Mouse (Mus musculus) testis, postnatal 14 days (tissue): ENCODE data around the gene Brinp1.

Experiments
- DNase-seq: peaks from one replicate; pipeline ENCODE4 v3.0.0; 2021; ENCODE audit warnings: low spot score

The Brinp1 gene

DNA sequence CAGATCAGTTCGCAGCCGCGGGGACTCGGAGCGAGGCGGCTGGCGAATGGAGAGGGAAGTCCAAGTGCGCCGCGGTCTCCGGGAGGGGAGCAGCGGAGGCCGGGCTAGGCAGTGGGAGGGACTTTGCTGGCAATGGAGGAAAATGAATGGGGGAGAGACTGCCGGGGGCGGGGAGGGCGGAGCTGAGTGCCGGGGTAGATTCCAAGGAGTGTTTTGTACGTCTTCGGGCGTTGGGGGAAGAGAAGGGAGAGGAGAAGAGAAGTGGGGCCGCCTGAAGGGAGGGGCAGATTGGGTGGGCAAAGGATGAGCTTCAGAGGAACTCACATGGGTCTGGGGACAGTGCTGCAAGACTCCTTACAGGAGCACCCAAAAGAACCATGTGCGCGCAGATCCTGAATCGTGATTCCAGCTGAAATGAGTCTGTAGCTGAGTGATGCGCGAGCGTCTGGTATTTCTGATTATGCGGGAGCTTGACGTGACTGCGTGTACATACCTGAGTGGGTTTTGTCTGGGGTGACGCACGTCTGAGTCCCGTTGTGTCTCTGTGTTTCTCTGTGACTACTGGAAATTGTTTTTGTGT is at the start of gene Brinp1:
Gene Brinp1, minus strand, starts transcription at position 76 of the 580 bp plus-strand sequence.
- peak; percentile 11 for DNase-seq

DNA sequence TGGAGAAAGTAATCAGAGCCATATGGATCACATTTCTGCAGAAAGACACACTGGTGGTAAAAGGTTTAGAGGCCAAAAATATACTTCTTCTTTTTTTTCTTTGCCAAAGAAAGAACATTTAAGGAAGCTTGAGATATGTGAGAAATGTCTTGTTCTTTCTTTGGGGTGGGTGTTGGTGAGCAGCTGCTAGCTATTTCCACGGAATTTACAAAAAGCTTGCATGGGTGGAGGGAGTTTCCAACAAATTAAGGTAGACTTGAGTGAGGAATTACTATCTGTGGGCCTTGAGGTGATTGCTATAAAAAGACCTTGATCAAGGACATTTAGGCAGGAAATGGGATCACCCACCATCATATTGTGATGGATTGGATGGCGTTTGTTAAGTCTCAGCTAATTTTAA is 3.1 kb upstream of the Brinp1 start:
- DNase-seq: no peak

DNA sequence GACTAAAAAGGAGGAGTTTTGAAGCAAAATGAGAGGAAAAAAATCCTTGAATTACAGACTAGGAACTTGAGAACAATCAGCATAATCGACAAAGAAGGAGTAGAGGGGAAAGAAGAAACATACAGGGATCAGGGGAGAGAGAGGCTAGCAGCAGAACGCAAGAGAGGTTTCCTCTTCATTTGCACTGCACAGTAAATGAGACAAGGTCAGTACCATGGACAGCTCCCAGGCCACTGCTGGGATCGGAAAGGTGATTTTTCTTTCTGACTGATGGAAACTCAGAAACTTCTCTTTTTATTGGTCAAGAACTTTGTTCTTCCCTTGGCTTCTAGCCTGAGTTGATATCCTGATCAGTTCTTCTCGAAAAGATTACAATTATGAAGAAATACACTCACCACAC is 1.4 kb upstream of the Brinp1 start:
- peak; percentile 52 for DNase-seq

DNA sequence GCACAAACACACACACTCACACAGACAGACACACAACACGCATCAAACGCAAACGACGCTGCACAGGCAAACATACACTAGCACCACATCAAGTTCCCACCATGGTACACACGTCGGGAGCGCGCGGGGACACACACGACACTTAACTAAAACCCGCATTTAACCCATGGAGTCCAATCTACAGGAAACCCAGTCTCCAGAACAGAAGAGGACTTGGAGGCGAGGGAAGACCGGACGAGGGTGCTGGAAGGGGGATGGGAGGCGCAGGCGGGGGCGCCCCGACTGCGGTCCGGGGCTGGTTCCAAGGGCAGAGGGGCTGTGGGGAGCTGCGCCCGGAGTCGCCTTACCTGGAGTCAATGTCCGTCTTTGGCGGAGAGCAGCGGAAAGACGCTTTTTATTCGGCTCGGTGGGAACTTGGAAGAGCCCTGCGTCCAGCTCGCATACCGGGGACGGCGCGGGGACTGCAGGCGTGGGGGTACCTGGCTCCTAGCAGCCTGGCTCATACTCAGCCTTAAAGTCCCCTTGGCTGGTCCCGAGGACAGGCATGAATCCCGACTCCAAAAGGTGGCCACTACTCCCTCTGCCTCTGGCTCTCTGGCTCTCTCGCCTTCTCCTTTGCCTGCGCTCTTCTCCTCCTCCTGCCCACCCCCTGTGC is 403 bp downstream of the Brinp1 start:
- no peak for DNase-seq

DNA sequence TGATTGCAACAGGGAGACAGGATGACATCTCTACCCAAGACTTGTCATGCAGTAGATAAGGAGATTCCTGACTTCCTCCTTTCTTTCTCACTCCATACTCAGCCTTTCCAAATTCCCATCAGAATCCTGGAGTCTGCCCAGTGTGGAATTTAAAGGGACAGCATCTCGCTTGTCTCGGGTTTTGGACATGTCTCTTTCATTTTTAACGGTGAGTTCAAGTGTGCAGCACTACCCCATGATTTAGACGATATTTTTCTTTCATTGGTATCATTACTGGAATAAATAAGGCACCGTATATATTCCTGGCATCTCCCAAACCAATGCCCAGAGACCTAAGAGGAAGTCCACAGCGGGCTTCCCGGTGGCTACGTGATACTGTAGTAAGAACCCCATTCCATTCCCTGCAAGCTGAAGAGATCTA is 1.1 kb downstream of the Brinp1 start:
- DNase-seq: no peak

DNA sequence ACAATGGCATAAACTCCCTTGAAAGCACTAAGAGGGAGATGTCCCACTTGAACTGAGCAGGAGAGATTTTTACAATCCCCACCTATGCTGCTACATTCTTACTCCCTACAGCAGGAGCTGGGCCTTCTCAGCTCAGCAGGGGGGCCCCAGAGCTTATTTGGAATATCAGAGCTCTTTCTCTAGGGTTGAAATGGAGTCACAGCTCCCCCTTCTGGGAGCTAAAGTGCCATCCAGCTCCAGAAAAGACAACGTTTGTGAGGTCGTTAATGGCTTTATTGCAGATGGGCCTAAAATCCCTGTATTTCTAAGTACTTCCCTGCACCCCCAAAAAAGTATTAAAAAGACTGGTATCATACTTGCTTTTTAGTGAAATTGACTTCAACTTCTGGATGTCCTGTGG is 3.6 kb downstream of the Brinp1 start:
- no peak for DNase-seq

DNA sequence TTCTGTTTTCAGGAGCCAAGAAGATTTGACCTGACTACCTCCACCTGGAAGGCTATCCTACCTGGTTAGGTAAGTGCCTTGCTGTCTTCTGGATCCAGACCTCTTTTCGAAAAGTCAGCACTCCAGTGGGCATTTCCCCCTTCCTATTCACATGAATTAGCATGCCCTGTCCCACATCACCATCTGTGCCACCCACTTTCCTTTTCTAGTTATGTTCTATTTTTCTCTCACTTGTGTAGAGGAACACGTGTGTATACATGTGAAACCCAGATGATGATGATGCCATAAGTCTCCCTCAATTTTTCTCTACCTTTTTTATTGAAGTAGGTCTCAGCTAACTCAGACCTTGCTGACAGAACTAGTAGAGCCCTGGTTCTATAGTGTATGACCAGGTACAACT is 11.3 kb downstream of the Brinp1 start:
- DNase-seq: no peak

DNA sequence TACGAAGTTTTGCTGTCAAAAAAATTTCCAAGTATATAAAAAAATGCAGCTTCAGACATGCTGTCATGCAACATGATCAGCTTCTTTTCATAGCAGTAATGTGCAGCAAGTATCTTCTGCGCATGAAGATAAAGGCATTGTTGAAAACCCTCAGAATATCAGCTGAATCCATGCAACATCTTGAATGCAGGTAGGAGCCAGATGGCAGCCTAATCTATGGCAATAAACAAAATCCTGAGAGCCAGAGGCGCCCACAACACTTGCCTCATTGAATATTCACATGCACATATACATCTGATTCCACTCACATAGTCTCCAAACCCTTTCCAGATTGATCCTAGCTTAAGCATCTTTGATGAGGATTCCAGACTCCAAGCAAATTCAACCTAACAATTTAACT is 24.2 kb downstream of the Brinp1 start:
- DNase-seq: no peak

DNA sequence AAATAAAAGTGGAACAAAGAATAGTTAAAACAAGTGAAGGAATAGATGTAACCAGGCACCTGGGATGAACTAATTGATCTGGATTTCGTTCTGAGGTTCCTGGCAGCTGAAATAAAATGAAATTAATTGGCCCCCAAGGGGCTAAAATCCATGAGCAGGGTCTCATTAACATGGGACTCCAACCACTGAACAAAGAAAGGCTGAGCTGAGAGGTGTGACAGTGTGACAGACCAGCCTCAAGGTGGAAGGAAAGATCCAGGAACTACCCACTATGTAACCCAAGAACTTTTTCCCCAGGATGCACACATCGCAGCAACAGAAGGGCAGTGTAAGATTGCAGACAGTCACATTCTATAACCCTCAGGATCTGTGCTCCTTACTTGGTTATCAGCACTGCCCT is 28.1 kb downstream of the Brinp1 start:
- no peak for DNase-seq

DNA sequence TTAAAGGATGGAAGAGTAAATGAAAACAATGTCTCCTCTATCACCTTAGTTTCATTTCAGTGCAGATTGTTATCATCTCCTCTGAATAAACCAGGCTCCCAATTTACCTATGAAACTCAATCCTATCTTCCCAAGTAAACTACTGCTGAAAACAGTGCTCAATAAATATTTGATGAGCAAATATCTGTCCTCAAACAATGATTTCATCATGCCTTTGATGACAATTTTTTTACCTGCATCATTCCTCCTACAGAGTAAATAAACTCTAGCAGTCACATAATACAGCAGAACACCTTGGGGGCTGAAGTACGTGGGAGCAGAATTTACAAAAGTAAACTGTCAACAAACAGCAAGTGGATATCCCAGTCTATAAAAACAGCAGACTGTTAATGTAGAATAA is 31.3 kb downstream of the Brinp1 start:
- no peak for DNase-seq

DNA sequence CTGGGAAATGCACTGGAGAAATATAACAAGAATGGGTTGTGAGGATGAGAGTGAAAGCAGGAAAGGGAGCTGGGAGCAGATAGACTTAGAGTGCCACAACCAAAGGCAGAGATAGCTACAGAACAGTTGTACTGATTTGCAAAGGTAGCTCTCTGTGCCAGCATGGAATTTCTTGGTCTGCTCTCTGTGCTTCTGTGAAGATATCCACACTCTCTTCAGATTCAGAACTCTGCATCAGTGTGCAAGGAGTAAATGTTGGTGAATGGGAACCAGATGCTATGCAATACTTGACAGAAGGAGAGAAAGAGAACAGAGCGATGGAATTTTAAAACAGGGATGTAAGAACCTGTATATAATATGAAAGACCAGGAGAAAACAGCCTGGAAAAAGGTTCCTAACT is 31.7 kb downstream of the Brinp1 start:
- DNase-seq: no peak

DNA sequence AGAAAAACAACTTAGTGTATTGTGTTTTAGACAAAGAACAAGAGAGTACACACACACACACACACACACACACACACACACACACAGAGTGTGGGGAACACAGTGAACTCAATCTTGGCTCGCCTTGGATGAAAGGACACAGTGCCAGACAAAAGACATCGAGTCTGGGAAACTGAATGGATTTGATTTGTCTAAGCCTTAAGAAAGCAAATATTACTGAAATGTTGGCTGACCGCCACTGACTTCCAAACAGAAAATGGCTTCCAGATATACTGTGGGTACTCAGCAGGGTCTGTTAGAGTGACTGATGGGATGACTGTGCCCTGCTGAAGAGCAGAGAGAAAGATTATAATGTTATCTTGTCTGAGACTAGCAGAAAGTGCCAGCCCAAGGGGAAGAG is 34.1 kb downstream of the Brinp1 start:
- no peak for DNase-seq

DNA sequence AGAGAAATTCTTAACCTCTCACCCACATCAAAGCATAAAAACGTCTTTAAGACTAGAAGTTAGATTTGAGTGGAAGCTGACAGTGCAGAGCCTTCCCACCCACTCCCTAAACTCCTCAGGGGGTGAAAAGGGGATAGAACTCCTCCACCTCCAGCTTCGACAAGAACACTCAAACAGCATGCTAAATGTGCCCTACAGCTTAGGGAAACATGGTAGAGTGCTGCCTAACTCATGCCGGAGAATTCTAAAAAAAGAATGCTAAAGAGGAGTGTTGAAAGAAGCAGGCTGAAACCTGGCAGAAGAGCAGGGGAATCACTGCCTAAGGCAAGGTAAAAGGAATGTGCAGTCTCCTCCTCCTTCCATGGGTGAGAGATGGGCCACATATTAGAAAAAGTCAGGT is 43.3 kb downstream of the Brinp1 start:
- DNase-seq: no peak

DNA sequence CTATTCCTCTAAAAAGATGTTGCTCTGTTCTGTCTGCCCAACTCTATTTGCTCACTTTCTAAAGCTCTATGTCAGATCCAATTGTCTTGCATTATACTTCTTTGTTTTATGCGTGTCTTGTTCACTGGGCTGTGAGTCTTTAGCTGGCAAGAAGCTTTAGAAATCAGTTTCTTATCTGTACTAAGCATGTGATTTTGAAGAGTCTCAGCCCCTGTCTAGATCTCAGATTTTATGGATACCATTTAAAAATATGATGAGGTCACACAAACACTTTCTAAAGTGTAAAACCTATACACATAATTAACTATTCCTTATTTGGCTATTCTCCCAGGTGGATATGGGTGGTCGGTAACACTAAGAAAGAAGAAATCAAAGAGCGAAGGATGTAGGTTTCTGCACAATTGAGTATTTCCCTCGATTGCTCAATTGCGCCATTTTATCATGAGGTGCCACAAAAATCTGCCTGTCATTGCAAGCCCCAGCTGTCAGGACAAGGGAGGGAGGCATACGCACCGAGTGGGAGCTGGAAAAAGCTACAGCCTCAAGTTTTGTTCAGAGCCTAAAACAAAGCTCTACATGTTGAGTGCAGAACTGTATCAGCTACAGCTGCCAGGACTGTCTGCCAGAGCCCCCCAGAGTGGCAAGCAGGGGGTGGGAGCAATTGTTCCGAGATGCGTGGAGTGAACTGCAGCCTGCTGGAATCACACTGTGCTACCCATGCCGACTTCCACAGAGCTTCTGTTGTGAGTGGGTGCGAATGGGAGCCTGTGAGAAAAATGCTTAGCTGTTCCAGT is 47.6 kb downstream of the Brinp1 start:
- DNase-seq: peak; percentile 6

DNA sequence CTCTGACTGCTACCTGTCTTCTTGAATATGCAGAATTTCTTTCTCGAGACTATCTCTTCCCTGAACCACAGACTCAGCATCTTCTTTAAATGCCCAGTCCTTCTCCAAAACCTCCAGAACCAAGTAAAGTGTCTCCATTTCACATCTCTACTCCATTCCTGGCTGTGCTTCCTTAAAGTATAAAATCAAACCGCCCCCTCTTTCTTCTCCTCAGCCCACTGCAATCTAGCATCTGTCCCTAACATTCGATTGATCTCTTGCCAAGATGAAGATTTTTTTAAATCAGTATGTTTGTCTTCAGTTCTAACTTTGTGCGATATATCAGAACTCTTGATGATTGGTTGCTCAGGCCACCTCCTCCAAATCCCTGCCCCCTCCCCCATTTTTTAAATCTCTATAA is 63.7 kb downstream of the Brinp1 start:
- no peak for DNase-seq

DNA sequence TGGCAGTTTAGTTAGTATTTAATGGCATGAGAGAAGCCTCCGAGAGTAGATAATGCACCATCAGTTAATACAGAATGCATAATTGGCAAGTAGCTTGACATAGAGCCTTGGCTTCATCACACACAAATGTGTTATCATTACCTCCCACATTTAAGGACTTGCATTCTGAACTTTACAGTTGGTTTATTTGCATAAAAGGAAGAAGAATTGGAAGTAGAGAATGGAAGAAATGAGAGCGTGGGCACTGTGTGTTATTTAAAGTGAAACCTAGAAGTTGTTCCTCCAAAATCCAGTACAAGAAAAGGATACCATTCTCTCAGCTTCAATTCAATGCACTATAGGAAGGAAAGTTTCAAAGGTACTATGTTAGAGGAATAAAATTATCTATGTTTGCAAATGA is 67.9 kb downstream of the Brinp1 start:
- DNase-seq: no peak

DNA sequence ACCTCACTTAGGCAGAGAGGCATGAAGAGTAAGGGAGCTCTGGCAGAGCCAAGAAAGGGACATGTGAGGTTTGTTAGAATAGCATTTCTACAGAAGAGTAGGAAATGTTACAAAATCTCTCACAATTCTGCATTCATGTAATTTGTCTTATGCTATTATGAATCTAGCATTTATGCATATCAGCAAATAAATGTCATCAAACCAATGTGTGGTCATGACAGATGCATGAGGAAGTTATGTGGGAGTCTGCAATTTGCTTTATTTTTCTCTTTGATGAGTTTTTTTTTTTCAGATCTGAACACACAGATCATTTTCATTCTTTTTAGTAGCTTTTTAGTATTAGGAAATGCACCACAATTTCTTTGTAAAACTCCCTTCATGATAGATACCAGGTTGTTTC is 82.2 kb downstream of the Brinp1 start:
- DNase-seq: no peak

DNA sequence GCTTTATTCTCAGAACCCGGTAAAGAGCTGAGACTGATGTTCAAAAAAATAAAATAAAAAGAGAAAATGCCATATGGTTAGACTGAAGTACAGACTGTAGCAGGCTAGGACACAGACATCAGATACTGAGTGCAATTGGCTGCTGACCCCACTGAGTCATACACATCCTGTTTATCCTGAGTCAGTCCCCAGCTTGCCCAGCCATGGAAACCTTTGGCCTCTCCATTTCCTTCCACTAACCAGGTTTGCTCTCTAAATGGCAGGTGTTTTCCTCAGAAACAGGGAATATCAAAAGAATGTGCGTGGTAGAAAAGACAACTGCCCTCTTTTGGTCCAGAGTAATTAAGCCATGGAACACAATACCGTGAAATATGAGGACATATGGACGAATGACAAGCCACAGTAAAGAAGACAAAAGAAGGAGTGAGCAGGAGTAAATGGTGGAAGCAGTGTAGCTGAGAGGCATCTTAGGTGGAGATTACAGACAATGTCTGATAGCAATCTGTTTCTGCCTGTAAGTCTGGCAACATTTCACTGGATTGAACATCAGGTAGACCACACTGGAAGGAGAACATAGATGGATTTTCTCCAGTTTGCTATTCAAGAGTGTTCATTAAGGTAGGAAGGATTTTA is 88.9 kb downstream of the Brinp1 start:
- no peak for DNase-seq

DNA sequence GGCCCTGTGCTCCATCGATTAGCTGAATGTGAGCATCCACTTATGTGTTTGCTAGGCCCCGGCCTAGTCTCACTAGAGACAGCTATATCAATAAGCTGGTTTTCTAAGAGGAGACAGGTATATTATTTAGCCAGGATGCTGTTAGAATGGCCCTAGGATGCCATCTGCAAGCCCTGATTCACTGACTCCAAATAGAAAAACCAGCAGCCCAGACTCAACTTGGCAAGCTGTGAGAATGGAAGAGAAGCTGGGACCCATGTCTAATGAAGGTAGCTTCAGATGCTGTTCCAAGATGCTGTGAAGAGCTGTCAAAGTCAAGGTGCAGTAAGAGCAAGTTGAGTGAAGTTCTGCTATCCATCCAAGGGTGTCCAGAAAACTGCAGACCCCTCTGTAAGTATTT is 89.5 kb downstream of the Brinp1 start:
- DNase-seq: no peak

DNA sequence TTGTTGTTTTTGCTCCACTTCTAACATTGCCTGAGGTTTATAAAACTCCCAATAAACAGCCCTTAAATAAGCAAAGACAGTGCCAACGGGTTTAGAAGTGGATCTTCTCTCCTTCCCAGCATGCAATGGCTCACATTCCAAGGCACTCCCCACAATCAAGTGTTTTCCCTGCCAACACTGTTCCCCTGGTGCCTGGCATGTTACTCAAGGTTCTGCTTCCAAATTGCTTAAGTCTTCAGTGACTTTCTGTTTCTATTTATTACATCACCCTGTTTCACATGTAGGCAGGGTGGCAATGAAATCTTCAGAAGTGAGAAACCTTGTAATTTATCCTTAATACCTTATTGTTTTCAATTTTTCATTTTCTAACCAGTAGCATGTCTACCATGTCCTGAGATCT is 97.3 kb downstream of the Brinp1 start:
- no peak for DNase-seq

DNA sequence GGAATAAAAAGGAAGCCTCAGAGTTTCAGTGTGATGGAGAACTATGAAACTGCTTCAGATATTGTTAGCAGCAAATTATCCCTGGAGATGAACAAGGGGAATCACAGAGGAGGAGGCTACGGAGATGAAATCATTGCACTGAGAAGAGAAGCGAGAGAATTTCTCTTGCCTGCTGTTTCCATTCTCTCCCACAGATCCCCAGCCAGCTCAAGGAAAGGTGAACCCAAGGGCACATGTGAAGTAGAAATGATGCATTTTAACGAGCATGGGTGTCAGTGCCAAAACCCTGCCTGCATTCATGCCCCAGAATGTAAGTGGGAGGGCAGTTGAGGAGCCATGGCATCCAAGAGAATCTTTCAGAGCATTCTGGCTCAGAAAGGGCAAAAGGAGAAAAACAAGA is 104.5 kb downstream of the Brinp1 start:
- no peak for DNase-seq

DNA sequence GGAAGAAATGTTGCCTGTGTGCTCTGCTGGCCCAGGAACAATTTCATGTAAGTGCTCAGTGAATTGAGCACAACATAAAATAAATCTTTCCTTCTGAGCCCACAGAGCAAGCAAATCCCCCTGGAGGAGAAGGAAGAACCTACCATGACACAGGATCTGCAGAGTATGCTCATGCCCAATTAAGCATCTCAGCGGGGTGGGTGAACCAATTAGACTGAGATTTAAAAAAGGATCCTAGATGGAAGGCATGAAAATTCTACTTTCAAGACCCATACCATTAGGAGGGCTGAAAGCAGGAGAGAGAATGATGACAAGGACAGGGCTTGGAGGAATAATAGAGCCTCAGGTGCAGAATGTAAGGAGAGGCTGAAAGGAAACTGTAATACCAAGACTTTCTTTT is 107.2 kb downstream of the Brinp1 start:
- DNase-seq: no peak

DNA sequence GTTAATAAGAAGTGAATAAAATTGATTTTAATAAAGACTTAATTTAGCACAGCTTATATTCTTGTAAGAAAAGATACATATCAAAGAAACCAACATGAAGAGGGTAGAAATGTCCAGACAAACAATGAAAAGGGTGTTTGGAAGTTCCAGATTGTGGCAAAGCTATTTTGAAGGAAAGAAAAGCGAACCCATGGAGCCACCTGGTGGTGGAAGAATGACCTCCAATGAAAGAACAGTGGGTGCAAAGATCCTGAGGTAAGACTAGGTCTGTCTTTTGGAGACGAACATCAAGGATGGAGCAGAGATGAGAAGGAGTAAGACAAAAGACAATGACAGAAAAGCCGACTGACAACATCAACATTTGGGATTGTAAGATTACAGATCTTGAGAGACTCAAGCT is 108.2 kb downstream of the Brinp1 start:
- no peak for DNase-seq
